ENCODE assay signal across 8 mouse cellular contexts in genomic region chr1:21961251-21962082, GRCm38 (mm10). TPM values are rescaled to one million over a fixed set of nuclear protein-coding genes. Genes with fewer than 3 reads are reported as not detected.
DNase-seq lines count a peak whose midpoint lies in the region; ATAC-seq and TF ChIP-seq lines count a peak whose summit lies in the region.

Gene Kcnq5 (minus strand): TSS chr1:21961942.

- intact Hi-C loops in left cerebral cortex, adult 2 months (cut with DNase I), result loop anchor here (2.0 to 10.0 kb wide), 8 partner anchors 159 to 551 kb away; no protein-coding TSS in a partner anchor

- ATAC-seq in frontal cortex, adult (ENCODE audit: low TSS enrichment), result peak; percentile 44
- peak; percentile 86 for ATAC-seq in hindbrain, embryonic 11.5 days (ENCODE audit: low FRiP score)

- peak within 1 kb of the TSS; percentile 73 for H3K9ac ChIP-seq in CH12.LX (ENCODE audit: insufficient read depth, low read depth)
- H3K9ac ChIP-seq in hindbrain, embryonic 11.5 days (ENCODE audit: low read depth, low read length), result peak within 1 kb of the TSS; percentile 63

- H3K4me2 ChIP-seq in CH12.LX (ENCODE audit: insufficient read depth, low read depth, poor library complexity, severe bottlenecking), result peak within 1 kb of the TSS; percentile 76
- H3K4me2 ChIP-seq in hindbrain, embryonic 11.5 days (replicated peaks; ENCODE audit: low read depth, low read length), result peak within 1 kb of the TSS; percentile 96

- no peaks in the 10 kb centered on the region for H3K27me3 ChIP-seq in CH12.LX (replicated peaks)
- peaks cover 4% of the 10 kb centered on the region for H3K27me3 ChIP-seq in hindbrain, embryonic 11.5 days (ENCODE audit: control insufficient read depth, insufficient read depth, low read length)

- peak; percentile 51 for DNase-seq in CH12.LX (ENCODE audit: extremely low read depth)
- DNase-seq in hindbrain, embryonic 11.5 days (ENCODE audit: low spot score), result peak; percentile 85
- peak; percentile 73 to 76 for DNase-seq in left cerebral cortex, adult 2 months (ENCODE audit: extremely low spot score in 1 of 2, low spot score in 2 of 2)
- DNase-seq in lung, postnatal 4 days, result peak; percentile 71 to 84
- DNase-seq in right cerebral cortex, postnatal 25 days, result peak; percentile 81
- peak; percentile 42 for DNase-seq in urinary bladder, postnatal 25 days (ENCODE audit: low spot score)

- TF ChIP-seq EP300 in CH12.LX (IDR thresholded peaks at IDR 0.05; ENCODE audit: low read length), result no peak

- H3K9me3 ChIP-seq in CH12.LX (replicated peaks; ENCODE audit: low read length), result no peaks in the 10 kb centered on the region
- no peaks in the 10 kb centered on the region for H3K9me3 ChIP-seq in hindbrain, embryonic 11.5 days (ENCODE audit: control insufficient read depth, low read length)

- TF ChIP-seq CTCF in CH12.LX (conservative IDR thresholded peaks at IDR 0.05 in 1 of 2, IDR thresholded peaks at IDR 0.05 in 1 of 2; ENCODE audit: low read depth in 2 of 2, low read length in 2 of 2), result peak in 1 of 2 experiments; percentile 61; a peak in 2 of 4 replicates
- TF ChIP-seq CTCF in left cerebral cortex, adult 2 months (IDR thresholded peaks at IDR 0.05), result peak; percentile 40

- H3K27ac ChIP-seq in CH12.LX (ENCODE audit: insufficient read depth, low read depth), result peak within 1 kb of the TSS; percentile 87
- H3K27ac ChIP-seq in brown adipose tissue, adult 24 weeks (replicated peaks; ENCODE audit: low read depth, low read length), result no peak within 1 kb of the TSS
- no peak within 1 kb of the TSS for H3K27ac ChIP-seq in hindbrain, embryonic 11.5 days (ENCODE audit: low read depth, low read length)
- peak within 1 kb of the TSS; percentile 94 for H3K27ac ChIP-seq in left cerebral cortex, adult 2 months

- H3K4me1 ChIP-seq in CH12.LX (ENCODE audit: control insufficient read depth in 1 of 2, insufficient read depth in 2 of 2), result peaks cover 0 to 30% of the 10 kb centered on the region in 2 experiments; a peak in 2 of 4 replicates
- H3K4me1 ChIP-seq in brown adipose tissue, adult 24 weeks (ENCODE audit: control insufficient read depth, insufficient read depth, insufficient read length, low read length), result no peaks in the 10 kb centered on the region
- 0 out of 2 replicates have a peak, but pooled peaks cover 2% of the 10 kb centered on the region for H3K4me1 ChIP-seq in hindbrain, embryonic 11.5 days (replicated peaks; ENCODE audit: control insufficient read depth, insufficient read depth, low read length)

- TF ChIP-seq POLR2A in CH12.LX (IDR thresholded peaks at IDR 0.05; ENCODE audit: low read depth, low read length), result peak; percentile 26; the same call in 1 of the 2 replicates

- no peaks in the 10 kb centered on the region for H3K36me3 ChIP-seq in CH12.LX (replicated peaks in 1 of 2; ENCODE audit: control insufficient read depth in 1 of 2, insufficient read depth in 1 of 2, low read length in 1 of 2)
- H3K36me3 ChIP-seq in hindbrain, embryonic 11.5 days (ENCODE audit: control insufficient read depth, insufficient read depth, low read length), result no peaks in the 10 kb centered on the region

- WGBS in hindbrain, embryonic 11.5 days, result under 1% methylated on average over 46 of the region's 89 CpGs

- TF ChIP-seq RAD21 in CH12.LX (IDR thresholded peaks at IDR 0.05; ENCODE audit: low read depth, low read length), result no peak; the same call in none of the 2 replicates

- peak within 1 kb of the TSS; percentile 72 to 89 (median 80) for H3K4me3 ChIP-seq in CH12.LX (replicated peaks in 1 of 3; ENCODE audit: low read depth in 2 of 3, low read length in 2 of 3, poor library complexity in 1 of 3)
- peak within 1 kb of the TSS; percentile 54 for H3K4me3 ChIP-seq in brown adipose tissue, adult 24 weeks (ENCODE audit: insufficient read depth, low read depth, low read length)
- H3K4me3 ChIP-seq in hindbrain, embryonic 11.5 days (ENCODE audit: low read depth, low read length), result peak within 1 kb of the TSS; percentile 72
- peak within 1 kb of the TSS; percentile 78 for H3K4me3 ChIP-seq in left cerebral cortex, adult 2 months

- peaks cover 19% of the 10 kb centered on the region for H3K79me2 ChIP-seq in CH12.LX (replicated peaks; ENCODE audit: control insufficient read depth, extremely low read depth, insufficient read depth, poor library complexity, severe bottlenecking)

- in situ Hi-C loops in CH12.LX (cut with MboI; ENCODE audit: low pct_ligation_motif_present, low pct_unique_long_range_greater_than_20kb, low sequenced_read_pairs), result loop anchor here (25.0 kb wide), 2 partner anchors 301 to 349 kb away; no protein-coding TSS in a partner anchor

- dilution Hi-C loops in CH12.LX (cut with MboI; ENCODE audit: extremely low pct_ligation_motif_present, extremely low pct_unique_long_range_greater_than_20kb, low sequenced_read_pairs), result no loop called here

TF ChIP-seq in CH12.LX, 34 proteins besides CTCF, POLR2A, EP300 and RAD21:
- peak; percentile 47; the same call in 1 of the 2 replicates for TF ChIP-seq TCF12 (IDR thresholded peaks at IDR 0.05; ENCODE audit: low read depth, low read length)
- TF ChIP-seq PAX5 (IDR thresholded peaks at IDR 0.05; ENCODE audit: low read length), result no peak
- TF ChIP-seq MEF2A (IDR thresholded peaks at IDR 0.05; ENCODE audit: borderline replicate concordance, low read depth, low read length), result no peak
- TF ChIP-seq ZNF384 (IDR thresholded peaks at IDR 0.05; ENCODE audit: low read depth, low read length), result no peak
- no peak for TF ChIP-seq POLR2AphosphoS2 (IDR thresholded peaks at IDR 0.05; ENCODE audit: low read depth, low read length)
- TF ChIP-seq ZMIZ1 (IDR thresholded peaks at IDR 0.05; ENCODE audit: low read depth, low read length), result no peak
- no peak; the same call in 1 of the 2 replicates for TF ChIP-seq CHD1 (IDR thresholded peaks at IDR 0.05; ENCODE audit: low read depth, low read length)
- TF ChIP-seq JUN (IDR thresholded peaks at IDR 0.05; ENCODE audit: insufficient read depth, low read depth, low read length), result no peak
- peak; percentile 18; the same call in 1 of the 2 replicates for TF ChIP-seq SMC3 (IDR thresholded peaks at IDR 0.05; ENCODE audit: low read depth, low read length)
- TF ChIP-seq MAX (IDR thresholded peaks at IDR 0.05; ENCODE audit: low read length), result no peak; the same call in 1 of the 2 replicates
- TF ChIP-seq UBTF (IDR thresholded peaks at IDR 0.05; ENCODE audit: low read depth, low read length), result peak; percentile 95
- peak; percentile 24; the same call in 1 of the 2 replicates for TF ChIP-seq NELFE (IDR thresholded peaks at IDR 0.05; ENCODE audit: low read depth, low read length)
- no peak for TF ChIP-seq KAT2A (IDR thresholded peaks at IDR 0.05; ENCODE audit: insufficient replicate concordance, low read length)
- TF ChIP-seq IRF4 (IDR thresholded peaks at IDR 0.05; ENCODE audit: low read depth, low read length), result no peak
- peak; percentile 90 for TF ChIP-seq BHLHE40 (IDR thresholded peaks at IDR 0.05; ENCODE audit: low read depth, low read length)
- peak; percentile 31; the same call in 1 of the 2 replicates for TF ChIP-seq SIN3A (IDR thresholded peaks at IDR 0.05; ENCODE audit: low read length)
- no peak for TF ChIP-seq TBP (conservative IDR thresholded peaks at IDR 0.05; ENCODE audit: low read depth, low read length)
- TF ChIP-seq MAFK (IDR thresholded peaks at IDR 0.05; ENCODE audit: insufficient replicate concordance, low read length), result no peak
- no peak for TF ChIP-seq MAZ (IDR thresholded peaks at IDR 0.05; ENCODE audit: low read depth, low read length)
- no peak for TF ChIP-seq RCOR1 (conservative IDR thresholded peaks at IDR 0.05; ENCODE audit: low read depth, low read length)
- TF ChIP-seq ZKSCAN1 (IDR thresholded peaks at IDR 0.05; ENCODE audit: borderline replicate concordance, low read depth, low read length), result no peak
- TF ChIP-seq NRF1 (IDR thresholded peaks at IDR 0.05; ENCODE audit: low read depth, low read length), result peak; percentile 7; the same call in 1 of the 2 replicates

RNA-seq across cellular contexts. Expression of gene Kcnq5, which starts in this region (rescaled TPM):
- total RNA-seq in CH12.LX (2012; rRNA removed) (7.6 and 8.2 TPM in 2 replicates), CH12.LX (2014; rRNA removed) (7.3 and 8.7 TPM in 2 replicates)
- 5.5 and 6.5 TPM in 2 replicates for polyA plus RNA-seq in CH12.LX (2012; ENCODE audit: insufficient read length, low read depth)
- polyA plus RNA-seq in brown adipose tissue, adult 24 weeks (2012; ENCODE audit: insufficient read depth, insufficient read length, missing spikeins), result 0.48 and 0.58 TPM in 2 replicates
- polyA plus RNA-seq in hindbrain, embryonic 11.5 days (2014; fragmentation: Nextera tagmentation; extraction: Ambion mirVana), result 1.2 and 1.3 TPM in 2 replicates
- 10 to 100 TPM; 81.3 to 81.5 TPM for total RNA-seq in left cerebral cortex, adult 2 months (2021)

Comparison
In these comparisons a context has a peak if more than half of its experiments do, and no peak if none do; other contexts are left out.
1. RNA of gene Kcnq5 (total RNA-seq): 81.3 to 81.5 TPM in left cerebral cortex, adult 2 months; 7.3 to 8.7 TPM in CH12.LX; every median in the first group is over 4 times any median in the second.
2. H3K27ac ChIP-seq: peak in CH12.LX (single experiment) and left cerebral cortex, adult 2 months (single experiment); none in brown adipose tissue, adult 24 weeks (single experiment) and hindbrain, embryonic 11.5 days (single experiment).
3. Peak in every context shown above with its lines, with median percentiles within 50 percentile points of each other: DNase-seq and H3K4me3 ChIP-seq.